Mouse (Mus musculus) thymus, postnatal 25 days (tissue): ENCODE data around the gene Itgav.
A peak's percentile ranks its signal among the peaks of the same experiment; 100 is the strongest.

ENCODE experiments used
- DNase-seq: peaks from one replicate; pipeline ENCODE4 v3.0.0; 2022

Gene Itgav

DNA sequence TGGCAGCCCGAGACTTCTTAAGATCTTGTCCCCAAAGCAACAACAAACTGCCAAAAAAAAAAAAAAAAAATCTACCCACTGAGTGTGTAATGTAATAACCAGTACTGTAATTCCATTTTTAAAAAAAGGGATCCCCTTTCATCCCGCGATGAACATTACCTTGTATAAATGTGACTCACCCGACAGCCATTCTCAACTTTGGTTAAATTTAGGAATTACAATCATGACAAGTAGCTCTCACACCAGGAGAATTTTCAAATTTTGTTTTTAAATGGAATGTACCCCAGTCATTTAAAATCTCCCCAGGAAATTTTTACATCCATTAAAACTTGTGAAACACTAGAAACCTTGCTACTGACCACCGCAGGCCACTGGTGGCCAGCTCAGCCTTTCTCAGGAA lies 10.3 kb upstream of the Itgav start:
- no peak for DNase-seq

DNA sequence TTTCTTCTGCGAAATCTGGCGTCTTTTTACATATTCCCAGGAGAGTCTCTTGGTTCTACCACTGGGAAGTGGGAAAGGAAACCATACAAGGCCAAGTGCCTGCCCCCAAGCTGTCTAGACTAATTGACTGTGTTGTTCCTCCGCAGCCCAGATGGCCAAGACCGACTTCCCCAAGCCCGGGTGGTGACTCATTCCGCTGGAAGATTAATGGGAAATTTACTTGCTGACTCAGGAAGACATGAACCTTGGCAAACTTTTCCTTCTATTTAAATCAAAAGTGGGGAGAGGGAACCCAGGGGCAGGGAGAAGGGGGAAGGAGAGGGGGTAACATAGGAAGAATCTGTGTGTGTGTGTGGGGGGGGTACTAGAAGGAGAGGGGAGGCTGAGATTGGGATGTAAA lies 9.4 kb upstream of the Itgav start:
- DNase-seq = no peak

DNA sequence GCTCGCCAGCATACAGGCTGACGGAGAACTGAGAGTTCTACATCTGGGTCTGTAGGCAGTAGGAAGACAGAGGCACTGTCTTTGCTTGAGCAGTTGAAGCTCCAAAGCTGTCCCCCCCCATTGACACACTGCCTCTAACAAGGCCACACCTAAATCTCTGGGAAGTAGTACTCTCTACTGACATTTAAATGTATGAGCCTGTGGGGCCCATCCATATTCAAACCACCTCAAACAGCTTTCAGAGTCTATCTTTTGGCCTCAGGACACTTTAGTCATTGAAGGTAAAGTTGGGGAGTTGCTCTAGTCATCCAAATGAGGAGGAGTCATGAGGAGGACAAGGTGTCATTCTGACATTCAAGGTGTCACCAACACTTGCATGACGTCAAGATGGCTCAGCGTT lies 5.9 kb upstream of the Itgav start:
- no peak for DNase-seq

DNA sequence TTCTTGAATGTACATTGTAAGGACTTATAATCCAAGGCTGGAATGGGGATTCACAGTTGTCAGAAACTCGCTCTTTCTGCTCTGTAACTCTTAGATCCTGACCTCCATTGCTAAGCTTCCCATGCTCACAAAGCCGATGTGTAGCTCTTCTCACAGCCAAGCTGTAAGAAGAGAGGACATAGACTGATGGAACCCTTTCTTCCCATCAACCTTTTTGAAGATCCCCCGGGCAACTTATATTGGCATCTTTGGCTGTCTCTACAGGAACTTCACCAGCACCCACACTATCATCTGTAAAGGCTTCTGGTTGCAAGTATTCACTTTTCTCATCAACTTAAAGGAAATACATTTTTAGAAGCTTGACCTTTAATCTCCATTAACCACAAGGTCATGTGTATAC lies 2.6 kb upstream of the Itgav start:
- no peak for DNase-seq

DNA sequence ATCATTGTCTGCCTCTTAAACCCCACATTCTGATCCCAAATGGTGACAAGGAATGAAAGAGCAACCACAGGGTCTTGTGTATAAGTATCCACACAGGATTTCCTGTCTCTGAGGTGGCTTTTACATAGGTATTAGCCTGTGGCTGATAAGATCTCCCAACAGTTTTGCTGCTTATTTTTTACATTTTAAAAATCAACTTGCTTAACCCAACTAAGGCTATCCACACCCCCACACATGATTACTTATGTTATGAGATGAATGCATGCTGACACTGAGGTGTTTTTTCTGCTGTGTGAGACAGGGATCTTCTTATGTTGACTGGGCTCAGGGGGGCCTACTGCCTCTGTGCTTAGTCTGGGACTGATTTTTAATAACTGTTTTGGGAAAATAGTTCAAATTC lies 1.3 kb upstream of the Itgav start:
- no peak for DNase-seq

DNA sequence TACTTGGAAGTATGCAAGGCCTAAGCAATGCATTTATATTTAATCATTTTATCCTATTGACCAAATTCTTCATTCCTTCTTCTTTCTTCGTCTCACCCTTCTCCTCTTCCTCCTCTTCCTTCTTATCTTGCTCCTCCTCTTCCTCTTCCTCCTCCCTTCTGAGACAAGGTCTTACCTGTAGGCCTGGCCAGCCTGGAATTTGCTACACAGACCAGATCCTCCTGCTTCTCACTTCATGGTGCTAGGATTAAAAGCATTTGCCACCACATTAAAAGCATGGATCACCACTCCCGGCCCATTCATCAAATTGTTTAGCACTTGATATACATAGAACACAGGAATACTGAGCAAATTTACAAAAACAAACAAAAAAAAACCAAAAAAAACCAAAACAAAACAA lies 851 bp upstream of the Itgav start:
- no peak for DNase-seq

DNA sequence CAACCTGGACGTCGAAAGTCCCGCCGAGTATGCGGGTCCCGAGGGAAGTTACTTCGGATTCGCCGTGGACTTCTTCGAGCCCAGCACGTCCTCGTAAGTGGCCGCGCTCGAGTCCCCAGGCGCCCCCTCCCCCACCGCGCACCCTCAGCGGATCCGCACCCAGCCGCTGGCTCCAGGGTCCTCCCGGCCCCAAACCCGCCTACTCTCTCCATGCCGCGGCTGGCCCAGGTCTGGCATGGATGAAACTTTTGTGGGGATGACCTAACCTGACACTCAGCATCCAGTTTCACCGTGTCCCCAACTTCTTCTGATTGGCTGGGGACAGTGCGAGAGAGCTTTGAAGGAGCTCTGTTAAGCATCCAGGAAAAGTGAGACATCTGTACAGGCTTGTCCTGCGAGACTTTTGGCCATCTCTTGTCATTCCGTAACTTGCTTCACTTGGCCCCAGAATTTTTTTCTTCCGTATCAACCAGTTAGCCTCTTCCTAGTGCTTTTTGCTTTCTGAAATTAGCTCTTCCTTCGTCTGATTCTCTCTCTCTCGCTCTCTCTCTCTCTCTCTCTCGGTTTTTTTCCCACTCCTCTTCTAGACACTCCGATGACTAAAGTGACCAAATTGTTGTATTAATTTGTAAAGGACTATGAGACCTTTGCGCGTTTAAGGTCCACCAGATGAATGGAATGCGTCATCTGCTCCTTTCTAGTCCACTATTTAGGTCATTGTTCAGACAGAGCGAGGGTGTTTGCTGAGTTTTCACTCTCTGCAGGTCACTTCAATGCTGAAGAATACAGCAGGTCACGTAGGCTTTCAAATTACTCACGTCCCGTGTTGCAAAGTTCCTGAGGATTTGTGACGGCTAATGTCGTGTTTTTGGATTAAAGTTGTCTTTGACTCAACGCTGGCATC lies 882 bp downstream of the Itgav start:
- DNase-seq = peak; percentile 62

DNA sequence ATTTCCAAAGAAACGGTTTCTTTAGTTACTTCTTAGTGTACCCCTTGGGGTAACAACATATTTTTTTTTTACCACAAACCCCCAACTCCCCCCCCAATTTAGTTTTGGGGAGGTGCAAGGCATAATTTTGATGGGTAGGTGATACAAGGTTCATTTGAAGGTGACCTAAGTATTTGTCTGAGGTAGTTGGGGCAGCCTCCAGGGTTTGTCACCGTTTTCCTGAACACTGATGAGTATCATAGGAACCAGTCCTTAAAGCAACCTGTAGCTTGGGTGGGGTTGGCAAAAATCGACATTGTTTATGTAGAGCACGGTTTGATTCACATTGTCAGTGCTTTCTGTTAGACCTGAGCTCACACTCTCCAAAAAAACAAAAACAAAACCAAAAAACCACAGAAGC lies 1.6 kb downstream of the Itgav start:
- DNase-seq = no peak

DNA sequence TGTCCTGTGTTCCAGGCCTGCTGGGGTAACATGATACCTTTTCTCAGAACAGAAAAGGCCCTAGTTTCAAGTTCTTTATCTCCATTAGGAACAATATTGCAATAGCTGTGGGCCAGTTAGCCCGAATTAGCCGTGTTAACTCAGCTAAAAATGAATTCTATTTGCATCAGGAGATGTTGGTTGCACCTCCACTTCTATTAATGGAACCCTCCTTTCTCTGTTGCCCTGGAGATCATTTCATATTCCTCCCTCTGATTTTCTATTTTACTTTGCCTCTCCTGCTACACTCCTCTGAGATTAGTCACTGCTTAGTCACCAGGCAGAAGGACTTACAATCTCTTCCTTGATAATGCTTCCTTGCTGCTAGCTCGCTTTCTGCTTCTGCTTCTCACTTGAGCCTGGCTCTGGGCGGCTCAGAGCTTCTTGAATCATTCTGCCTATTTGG lies 4.1 kb downstream of the Itgav start:
- DNase-seq = no peak

DNA sequence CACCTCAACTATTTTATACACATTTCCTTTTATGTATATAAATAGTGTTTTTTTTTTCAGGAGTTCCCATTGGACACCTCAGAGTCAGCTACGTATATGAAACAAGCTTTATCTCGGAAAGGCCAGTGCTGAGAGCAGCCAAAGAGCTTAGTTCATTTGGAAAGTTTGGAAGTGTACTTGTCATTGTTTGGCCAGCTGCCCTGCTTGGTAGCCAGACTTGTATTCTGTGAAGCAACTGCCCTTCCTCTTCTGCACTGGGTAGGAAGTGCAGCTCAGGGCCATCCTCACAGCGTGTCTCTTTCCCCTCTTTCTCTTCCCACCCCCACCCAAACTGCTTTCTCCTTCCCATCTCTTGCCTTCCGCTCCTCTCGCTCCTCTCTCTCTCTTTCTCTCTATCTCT lies 5.1 kb downstream of the Itgav start:
- DNase-seq = no peak

DNA sequence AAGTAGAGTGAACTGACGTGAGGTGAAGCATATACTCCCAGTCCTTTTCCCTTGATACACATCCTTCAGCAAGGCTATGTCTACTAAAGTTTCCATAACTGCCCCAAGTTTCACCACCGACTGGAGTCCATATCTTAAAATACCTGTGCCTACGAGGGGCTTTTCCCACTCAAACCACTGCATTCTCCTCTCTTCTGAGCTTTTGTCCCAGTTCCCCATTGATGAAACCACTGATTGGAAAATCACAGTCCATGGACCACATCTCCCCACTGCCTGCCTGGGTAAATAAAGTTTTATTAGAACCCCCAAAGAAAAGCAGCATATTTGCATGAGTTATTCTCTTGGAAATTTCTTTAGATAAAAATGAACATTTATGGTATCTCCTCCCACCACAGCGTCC lies 8.7 kb downstream of the Itgav start:
- DNase-seq = no peak

DNA sequence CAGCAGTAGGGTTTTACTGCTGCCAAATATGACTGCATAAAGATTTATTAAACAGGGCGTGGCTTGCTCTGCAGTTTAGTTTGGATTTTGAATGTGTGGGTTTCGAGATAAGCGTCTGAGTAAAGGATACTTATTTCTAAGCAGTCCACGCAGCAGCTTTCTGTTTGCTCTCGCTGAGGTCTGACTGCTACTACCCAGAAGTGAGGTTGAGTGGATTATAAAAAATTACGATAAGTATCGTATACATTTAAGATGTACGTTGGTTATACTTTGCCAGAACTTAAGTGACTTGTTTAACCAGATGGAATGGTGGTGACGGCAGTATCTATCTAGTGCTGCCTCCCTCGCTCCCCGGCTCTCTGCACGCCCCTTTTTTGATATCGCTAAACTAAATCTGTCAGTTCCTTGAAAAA lies 9.8 kb downstream of the Itgav start:
- no peak for DNase-seq

DNA sequence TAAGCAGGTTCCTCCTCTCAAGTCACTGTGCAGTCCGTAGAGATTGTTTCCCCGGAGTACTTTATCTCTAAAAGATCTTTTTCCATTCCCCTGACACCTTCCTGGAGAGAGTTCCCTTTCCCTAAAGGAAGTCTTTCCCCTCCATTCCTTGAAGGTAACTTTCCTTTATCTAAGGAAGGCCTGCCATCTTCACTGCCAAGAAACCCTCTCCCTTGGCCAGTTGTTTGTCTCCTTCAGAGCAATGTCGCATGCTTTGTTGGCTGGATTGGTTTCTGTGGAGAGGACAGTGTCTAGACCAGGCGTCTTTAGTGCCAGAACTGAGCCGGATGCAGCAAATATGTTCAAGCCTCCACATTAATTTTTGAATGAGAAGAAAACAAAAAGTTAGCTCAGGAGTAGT lies 11.1 kb downstream of the Itgav start:
- DNase-seq = no peak

DNA sequence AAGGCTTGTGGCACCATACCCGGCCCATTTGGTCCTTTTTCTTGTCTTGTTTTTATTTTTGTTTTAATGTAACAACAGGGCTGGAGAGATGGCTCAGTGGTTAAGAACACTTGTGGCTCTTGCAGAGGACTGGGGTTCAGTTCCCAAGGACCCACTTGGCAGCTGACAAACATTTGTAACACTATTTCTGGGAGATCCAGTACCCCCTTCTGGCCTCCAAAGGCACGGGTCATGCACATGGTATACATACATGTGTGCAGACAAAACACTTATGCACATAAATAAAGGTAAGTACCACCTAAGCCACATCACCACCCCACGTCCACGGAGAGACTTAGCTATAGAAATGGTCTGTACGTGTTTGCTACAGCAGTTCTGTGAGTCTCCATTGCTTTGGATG lies 12.6 kb downstream of the Itgav start:
- DNase-seq = no peak

DNA sequence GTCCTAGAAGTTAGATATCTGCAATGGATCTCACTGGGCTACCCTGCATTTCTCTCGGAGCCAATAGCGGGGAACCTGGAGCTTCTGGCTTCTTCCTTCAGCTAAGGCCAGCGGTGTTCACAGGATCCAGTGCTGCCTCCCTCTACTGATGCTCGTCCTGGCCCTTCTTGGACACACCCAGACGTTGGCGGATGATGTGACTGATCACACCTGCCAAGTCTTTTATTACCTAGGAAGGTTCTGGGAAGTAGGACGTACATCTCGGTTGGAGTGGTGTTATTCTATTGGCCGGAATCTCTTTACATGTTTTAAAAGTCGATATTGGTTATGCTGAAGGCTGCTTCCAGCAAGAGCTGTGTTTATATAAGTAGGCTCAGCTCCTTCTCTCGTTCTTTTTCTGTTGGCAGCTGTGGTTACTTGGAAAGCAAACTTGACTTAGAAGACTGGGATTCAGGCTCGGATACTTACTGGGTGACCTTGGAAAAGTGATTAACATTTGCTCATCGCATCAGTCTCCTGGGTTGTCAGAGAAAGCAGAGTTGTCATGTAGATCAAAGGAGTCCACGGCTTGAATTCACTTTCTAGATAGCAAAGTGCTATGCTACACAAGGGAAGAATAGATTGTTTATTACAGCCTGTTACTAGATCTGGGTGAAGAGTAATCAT lies 14.5 kb downstream of the Itgav start:
- no peak for DNase-seq

DNA sequence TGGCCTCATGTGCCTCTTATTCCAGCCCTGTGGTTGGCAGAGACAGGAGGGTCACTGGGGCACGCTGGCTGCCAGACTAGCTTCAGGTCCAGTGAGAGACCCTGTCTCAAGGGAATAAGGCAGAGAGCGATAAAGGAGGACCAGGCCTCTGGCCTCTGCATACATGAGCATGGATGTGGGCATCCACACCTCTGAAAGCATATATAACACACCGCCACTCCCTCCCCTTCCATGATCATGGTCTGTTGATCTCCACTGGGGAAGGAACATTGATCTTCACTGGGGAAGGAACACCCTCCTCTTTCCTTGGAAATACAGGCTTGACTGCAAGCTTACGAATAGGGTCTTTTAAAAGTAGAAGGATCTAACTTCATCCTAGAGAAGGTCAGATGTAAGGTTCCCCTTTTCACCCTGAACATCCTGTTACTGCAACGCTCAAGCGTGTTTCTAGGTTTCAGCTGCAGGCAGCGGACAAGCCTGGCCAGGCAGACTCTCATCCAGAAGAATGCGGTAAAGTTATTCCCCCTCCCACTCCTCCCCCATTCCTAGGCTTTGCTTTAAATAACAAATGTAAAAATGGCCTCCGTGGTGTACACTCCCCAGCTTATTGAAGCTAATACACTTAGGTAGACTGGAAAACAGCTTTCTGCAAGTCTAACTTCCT lies 15.4 kb downstream of the Itgav start:
- no peak for DNase-seq

DNA sequence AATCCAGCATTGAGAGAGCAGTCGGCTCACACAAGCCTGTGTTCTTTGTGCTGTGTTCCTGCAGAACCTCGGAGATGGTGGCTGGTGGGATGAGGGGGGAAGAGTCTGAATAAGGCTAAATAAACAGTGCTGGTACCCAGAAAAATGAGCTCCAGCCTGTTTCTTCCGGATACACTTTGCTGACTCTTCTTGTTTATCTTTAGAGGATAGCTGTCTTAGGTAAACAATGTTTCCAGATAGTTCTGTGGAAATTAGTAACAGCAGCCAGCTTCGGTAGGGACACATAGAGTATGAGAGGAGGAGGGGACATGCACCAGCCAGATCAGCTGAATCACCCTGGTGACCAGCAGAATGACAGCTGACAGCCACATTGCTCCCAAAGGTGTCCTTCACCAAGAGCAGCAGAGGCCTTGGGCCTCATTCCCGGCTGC lies 16.4 kb downstream of the Itgav start:
- DNase-seq = no peak

DNA sequence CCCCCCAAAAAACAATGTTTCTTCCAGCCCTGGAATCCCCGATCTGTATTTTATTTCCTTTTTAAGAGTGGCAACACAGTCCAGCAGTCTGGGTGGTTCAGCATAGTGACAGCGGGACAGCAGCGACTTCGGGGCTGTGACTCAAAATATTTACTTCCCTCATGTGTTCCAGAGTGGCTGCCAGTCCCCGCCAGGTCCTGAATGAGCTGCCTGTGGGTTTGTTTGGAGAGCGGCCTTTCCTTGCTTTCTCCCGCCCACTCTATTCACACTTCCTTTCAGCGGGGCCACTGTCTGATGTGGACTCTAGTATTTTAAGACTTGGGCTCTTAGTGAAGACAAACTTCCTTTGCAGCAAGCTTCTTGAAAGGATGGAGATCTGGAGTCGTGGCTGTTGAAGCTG lies 18.0 kb downstream of the Itgav start:
- DNase-seq = no peak

DNA sequence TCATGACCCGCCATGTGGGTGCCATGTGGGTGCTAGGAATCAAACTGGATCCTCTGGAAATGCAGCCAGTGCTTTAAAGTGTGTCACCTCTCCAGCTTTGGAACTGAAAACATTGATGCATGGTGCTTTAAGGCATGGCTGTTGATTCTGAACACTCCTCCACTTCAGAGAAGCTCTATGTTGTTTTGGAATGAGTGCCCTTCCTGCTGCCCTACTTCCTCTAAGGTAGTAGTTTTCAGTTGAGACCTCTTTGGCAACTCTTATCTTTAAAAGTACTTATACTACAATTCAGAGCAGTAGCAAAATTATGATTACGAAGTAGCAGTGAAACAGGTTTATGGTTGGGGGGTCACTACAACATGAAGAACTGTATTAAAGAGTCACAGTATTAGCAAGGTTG lies 18.6 kb downstream of the Itgav start:
- no peak for DNase-seq

DNA sequence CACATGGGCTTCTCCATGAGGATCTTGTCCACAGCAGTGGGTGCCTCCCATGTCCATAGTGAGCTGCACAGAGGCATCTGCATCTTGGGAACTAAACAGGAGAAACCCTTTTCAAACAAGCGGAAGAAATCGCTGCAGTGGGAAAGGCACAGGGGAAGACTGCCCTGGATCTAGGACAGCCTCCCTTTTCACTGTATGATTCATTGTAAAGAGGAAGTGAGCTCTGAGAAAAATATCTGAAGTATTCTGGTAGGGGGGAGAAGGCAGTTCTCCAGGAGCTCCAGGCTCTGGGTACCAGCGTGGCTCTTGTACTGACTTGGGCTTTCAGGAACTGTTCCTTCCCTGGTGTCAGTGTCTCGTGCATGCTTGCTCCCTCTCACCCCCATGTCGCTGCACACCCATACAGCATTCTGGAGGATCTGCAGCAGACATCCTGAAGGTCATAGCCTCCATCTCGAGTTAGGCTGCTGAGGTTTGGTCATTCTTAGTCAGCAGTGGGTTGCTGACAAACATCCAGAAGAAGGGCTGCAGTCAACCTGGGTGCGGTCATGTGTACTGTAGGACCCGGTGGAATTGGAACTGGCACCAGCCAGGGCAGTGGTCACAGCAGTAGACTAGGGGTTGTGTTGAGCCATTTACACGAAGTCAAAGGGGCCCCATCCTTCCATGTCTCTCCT lies 20.2 kb downstream of the Itgav start:
- DNase-seq = no peak

DNA sequence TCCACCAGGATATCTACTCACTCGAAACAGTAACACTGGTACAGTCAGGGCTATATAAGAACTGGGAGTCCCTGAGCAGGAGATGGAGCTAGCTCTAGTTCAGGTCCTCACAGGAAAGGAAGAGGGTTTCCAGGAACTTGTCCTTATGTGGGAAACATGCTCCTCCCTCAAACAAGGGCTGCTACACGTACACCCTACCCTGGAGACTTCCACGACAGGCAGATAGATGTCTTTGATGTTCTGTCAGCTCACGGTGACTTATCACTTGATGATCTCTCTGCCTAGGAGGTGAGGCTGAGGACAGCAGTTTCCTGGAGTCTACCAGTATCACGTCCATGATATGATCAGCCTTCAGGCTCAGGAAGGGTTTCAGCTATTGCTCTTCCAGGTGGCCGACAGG lies 21.1 kb downstream of the Itgav start:
- DNase-seq = no peak

DNA sequence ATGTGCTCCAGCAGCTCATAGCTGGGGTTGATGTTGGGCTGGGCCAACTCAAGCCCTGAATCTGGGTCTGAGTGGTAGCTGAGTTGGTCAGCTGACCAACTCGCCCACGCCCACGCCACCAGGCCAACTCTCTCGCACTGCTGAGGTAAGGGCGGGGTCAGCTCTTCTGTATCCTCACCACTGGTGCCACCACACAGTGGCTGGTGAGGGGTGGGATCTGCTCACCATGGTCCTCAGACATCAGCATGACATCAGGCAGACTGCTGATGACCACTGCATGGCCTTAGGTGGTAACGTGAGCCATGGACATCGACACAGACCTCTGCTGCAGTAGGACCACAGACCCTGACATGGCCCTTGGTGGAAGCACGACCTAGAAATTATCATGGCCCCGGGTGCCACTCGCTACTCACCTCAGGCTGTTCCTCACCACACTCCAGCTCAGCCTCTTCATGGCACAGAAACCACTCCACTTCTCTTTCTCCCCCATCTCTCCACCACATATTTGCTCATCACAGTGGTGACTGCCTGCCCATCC lies 24.5 kb downstream of the Itgav start:
- DNase-seq = no peak

DNA sequence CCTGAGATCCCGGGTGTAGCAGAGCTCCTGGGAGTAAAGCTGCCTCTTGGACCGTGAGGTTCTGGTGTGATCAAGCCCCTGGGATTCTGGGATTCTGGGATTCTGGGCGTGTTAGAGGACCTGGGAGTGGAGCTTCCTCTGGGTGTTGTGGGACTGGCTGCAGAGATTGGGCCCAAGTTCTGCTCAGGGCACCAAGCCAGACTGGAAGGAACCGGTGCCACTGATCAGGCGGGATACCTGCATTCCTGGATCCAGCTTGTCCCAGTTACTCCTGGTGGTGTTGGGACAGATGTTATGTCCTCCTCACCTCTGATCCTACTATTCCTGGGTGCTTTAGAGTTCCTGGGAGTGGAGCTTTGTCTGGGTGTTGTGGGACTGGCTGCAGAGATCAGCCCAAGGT lies 28.8 kb downstream of the Itgav start:
- DNase-seq = no peak
